Mouse (Mus musculus) kidney, postnatal 4 days (tissue): ENCODE measurements at regions not wholly inside any gene's neighbourhood (a gene's known extent, or its start where the extent isn't known, plus 50 kb on each side); places are given as distances from the start of the nearest gene placed in this dataset.

Experiments used
- DNase-seq, 2 experiments: peaks; one replicate each; pipeline ENCODE4 v3.0.0; 2021; ENCODE audit warnings: mixed read lengths in 2 of 2

DNA sequence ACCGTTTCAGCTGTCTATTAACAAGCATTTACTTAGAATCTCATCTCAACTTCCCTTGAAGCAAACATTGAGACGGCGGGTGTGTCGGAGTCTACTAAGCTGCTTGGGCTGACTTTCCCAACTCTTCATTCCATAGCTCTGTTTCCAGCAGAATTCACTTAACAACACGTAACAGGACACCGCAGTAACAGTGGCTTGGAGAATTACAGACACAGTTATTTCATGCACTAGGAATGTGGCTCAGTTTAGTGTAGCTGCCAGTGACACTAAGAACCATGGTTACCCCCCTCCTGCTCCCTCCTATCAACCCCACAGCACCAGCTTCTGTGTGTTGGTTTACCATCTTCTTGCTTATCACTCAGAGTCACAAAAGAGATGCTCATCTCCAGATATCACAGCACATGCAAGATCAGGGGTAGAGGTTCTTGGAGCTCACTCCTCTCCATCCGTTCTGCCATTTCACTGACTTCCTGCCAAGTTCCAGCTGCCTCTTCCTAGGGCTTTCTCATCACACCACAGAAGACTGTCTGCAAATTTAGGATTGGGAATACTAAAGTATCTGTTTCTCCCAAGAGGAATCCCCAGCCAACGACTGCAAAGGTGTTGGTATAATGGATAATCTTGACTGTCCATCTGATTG is 90.7 kb downstream of the Banf2 start:
- DNase-seq, result no peak

DNA sequence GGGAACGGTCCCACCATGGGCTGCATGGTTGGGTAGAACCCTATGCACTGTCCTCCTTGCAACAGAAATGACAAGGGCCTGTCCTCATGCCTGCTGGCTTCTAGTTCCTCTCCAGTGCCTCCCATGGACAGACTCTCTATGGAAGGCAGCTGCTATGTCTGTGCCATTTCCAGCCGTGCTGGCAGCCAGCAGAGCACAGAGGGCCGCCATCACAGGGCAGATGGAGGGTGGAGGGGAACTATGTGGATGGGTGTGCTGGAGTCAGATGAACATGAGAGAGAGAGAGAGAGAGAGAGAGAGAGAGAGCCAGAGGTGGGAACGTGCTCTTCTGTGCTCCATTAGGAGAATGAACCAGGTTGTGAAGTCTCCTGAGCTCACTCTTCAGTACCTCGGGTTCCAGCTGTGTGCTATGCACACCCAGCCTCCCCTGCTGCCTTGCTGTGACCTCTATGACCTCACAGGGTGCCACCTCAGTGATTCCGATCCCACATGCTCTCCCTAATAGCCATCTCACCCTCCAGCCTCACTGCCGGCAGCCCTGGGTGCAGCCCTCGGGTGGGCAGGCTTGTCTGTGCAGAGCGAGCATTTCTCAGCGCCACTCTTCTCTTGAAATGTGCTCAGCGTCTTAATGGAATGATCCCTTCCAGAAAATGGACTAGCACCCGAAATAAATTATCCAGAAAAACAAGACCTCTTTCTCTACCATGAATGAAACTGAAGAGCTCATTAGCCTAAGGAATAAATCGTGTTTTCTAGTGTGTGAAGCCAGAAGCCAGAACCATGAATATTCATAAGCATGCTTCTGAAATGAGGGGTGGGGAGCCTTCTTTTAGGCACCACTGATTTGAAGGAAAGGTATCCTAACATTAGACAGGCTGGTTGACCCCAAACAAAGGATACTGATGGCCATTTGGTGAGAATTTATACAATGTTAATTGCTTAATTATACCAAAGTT is 94.5 kb downstream of the Banf2 start:
- DNase-seq, result peak in 1 of 2 experiments; percentile 49

DNA sequence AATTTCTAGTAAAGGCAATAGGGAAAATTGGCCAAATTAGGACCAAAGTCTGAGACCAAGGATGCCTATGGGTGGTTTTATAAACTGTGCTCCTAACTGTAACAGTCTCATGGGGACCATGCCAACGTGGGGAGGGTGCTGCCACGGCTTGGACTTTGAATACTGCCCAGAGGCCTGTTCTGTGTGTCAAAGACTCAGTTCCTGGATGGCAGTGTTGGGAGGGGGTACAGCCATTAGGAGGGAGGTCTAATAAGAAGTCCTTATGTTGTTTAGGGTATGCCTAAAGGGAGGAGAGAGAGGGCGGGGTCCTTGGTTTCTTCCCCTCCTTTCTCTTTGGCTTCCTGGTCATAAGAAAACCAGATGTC is 95.2 kb downstream of the Banf2 start:
- peak in 1 of 2 experiments; percentile 44 for DNase-seq

DNA sequence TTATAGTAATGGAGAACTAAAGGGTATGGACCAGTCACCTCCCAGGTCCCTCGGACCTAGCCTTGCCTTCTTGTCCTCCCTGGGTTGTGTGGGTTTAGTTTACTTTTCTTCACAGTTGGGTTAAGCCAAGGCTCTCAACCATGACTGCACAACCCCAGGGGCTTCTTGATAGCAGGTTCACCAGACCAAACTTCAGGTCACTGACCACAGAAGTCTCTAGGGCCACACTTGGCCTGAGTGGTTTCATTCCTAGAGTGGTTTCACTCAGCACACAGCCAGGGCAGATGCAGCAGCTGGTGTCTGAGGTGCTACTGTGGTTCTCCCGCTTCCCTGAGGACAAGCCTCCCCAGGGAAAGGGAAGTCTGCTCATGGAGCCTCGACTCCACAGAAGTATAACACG is 95.7 kb downstream of the Banf2 start:
- DNase-seq, result peak in 1 of 2 experiments; percentile 35

DNA sequence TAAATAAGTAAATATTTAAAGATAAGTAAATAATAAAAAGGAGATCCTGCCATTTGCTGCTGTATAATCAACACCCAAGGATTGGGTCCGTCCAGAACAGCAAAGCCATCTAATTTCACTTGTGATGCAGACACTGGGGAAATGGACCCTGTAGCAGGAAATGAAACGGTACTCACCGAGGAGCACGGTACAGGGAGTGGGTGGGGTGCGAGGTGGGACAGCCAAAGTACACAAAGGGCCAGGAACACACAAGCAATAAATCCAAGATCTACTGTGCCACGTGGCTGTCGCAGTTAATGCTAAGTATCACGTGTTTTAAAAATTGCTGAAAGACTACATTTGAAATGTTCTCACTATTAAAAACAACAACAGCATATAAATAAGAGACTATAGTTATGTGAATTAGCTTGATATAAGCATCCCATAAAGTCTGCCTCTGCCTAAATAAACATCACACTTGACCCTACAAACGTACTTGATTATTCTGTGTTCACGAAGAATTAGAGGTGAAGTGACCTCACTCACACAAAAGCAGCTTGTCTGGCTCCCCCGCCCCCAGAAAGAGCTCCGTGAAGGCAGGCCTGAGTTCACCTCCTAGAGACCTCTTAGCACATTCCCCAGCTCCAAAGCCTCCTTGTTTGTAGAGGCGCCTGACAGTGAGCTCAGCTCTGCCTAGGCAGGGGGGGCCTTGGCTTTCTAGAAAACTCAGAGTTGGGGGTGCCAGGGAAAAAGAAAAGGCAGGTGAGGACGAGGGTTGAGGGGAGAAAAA is 101.1 kb downstream of the Banf2 start:
- DNase-seq, result peak; percentile 34 to 51

DNA sequence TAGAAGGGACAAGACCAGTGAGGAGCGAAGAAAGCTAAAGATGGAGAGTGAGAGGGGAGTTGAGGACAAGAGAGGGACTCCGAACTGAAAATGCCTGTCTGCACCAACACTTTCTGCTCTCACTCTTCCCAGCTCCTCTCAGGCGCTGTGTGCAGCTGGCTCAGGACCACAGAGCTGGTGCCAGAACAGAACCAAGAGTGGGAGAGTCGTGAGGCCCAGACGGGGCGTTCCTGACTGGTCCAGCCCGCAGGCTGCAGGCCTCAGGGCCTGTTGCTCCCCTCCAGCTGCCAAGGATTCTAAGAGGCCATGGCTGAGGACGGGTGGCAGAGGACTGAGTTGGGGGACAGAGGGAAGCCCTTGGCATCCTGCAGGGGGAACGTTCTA is 101.7 kb downstream of the Banf2 start:
- DNase-seq, result peak; percentile 36 to 59

DNA sequence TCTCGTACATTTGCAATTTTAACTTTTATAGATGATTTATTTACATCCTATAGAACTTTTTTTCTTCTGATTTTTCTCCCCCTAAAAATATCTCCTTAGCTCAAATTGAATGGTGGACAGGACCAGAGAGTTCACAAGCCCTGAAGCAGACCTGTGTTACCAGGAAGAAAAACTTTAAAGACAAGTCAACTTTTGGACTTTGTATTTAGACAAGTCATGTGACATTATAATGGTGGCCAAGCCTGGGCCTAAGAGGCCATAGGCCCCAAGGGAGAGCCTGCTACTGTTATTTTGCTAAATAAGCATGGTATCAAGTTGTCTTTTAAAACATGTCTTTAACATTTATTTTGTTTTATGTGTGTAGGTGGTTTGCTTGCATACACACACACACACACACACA is 102.7 kb downstream of the Banf2 start:
- DNase-seq, result no peak

DNA sequence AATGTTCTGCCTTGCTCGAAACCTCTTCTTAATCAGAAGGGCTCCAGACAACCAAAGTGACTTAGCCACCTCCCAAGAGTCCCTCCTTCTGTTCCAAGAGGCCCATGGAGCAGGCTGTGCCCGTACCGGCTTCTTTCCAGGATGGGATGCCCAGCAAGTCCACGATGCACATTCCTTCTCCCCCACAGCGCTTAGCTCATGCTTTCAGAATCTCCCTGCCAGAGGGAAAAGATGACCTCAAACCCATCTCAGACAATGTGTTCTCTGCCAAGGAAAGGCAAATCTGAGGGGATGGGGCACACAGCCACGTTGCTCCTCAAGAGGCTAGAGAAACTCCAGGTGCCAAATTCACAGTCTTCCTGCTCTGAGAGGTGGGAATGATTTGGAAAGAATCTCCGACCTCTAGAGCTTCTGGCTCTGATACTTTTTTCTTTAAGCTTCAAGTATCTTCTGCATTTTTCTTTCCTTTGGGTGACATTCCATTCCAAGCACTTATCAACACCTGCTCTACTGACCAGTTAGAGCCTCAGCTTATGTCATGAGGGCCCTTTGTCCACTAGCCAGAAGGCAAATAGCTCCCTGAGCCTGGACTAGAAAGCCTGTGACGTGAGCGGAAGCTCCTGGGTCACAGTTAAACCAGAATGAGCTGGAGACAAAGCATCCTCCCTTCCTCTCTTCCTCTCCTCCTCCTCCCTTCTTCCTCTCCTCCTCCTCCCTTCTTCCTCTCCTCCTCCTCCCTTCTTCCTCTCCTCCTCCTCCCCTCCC is 110.9 kb downstream of the Banf2 start:
- no peak for DNase-seq

DNA sequence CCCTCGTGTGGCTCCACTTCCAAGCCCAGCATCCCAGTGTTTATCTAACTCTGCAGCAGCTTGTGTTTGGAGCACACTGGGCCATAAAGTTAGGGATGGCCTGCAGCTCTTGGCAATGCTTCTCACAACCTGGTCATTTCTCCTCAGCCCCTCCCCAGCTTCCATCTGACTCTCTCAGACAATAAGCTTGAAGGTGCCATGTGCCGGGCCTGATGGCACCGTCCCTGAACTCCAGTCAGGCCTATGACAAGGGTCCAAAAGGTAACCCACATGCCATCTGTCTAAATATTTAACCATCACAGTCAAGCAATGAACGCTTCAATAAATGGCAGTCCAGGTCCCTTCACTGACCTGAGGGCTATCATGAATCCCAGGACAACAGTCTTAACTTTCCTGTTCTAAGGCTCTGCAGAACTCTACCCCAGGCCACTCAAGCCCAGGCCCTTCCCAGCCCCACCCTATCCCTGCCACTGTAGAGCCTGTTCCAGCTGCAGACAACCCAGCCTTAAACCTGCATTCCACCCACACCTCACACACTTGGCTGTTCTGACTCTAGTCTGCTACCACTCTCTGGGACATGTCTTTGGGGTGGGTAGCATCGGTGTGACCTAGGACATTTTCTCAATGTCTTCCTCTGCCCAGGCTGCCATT is 111.8 kb downstream of the Banf2 start:
- no peak for DNase-seq

DNA sequence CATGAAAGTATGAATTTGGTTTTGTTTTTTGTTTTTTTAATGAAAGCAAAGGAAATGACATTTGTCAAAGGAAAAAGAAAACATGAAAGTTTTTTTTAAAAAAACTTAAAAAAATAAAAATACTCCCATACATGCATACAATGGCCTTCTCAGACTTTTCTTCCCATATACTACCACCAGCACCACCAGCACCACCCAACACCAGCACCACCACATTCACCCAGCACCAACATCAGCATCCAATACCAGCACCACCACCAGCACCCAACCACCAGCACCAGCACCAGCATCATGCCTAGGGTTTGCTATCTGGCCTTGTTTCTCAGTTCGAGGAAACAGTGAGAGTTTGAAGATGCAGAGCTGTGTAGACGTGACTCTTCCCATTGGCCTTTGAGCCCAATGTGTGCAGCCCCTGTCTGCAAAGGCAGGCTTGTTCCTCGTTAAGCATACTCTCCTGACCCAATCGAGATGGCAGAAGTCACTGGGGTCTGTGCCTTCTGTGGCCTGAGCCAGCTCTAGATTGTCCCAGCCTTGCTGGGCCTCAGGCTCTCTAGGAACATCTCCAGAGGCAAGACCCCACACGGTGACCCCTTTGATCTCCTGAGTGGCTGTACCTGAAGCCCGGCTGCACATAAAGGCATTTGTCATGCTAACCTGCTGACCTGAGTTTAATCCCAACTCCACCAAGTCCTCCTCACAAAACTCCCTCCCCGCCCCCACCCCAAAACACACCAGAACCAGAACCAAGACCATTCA is 113.8 kb upstream of the Mgme1 start:
- no peak for DNase-seq

DNA sequence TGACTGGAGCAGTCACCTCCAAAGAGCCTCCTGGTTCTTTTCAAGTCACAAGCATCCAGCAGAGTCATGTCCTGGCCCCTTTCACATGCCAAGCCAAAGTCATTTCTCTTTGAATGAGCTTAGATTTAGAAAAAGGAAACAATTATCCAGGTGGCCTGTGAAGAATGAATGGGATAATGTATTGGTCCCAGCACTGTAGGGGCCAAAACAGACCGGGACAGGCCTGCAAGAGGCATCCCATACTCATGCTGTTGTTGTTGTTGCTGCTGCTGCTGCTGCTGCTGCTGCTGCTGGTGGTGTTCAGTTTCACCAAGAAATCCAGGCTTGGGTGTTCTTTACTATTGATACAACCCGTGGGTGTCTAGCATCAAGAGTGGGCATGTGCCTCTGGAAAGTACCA is 113.1 kb upstream of the Mgme1 start:
- DNase-seq, result no peak

DNA sequence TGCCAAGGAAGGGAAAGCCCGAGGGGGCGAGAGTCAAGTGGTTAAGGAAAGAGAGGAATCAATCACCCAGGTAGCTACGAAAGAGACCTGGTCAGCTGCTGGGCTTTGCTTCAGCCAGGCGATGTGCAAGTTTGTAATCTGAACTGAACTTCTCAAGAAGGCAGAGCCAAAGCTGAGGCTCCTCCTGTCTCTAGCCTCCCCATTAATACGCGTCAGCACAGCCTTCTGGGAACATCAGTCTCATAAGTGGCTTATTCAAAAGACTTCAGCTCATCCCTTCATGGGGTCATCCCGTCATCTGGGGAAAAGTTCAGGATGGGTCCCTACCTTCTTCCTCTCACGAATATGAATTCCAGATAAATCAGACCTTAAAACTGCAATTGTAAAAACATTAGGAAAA is 112.2 kb upstream of the Mgme1 start:
- DNase-seq, result no peak

DNA sequence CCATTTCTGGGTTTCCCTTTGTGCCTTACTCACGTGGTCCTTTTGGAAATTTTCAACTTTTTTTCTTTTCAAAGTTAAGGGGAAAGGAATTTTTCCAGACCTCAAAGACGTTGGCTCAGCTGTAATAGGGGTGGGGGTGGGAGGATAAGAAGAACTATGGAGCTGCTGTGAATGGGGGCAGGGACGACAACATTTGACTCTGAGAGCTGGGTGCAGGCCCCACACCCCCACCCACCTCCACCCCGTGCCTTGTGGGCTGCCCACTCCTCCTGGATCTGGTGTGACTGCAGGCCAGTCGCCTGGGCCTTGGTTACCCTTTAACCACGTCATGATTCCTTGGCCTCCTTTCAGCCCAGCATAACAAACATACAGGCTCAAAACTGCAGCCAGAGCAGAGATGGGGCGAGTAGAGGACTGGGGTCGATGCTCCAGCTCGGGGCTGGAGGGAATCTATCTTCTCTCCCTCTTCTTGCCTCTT is 110.6 kb upstream of the Mgme1 start:
- DNase-seq, result peak; percentile 49 to 70

DNA sequence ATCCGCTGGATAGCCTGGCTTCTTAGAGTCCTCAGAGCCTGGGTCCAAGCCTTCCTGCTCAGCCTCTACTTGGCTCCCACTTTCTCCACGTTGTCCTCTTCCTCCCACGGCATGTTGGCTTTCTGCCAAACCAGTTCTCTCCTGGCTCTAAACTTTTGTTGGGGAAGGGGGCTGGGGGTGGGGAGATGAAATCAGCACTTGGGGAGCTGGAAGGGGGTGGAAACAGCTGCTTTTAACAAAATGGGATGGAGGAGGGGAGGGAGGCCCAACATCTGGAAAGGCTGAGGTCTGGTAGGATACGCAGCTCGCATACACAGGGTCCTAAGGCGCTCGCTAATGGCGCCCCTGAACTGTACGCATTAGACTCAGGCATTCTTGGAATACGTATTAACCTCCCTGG is 110.0 kb upstream of the Mgme1 start:
- DNase-seq, result peak; percentile 63 to 74

DNA sequence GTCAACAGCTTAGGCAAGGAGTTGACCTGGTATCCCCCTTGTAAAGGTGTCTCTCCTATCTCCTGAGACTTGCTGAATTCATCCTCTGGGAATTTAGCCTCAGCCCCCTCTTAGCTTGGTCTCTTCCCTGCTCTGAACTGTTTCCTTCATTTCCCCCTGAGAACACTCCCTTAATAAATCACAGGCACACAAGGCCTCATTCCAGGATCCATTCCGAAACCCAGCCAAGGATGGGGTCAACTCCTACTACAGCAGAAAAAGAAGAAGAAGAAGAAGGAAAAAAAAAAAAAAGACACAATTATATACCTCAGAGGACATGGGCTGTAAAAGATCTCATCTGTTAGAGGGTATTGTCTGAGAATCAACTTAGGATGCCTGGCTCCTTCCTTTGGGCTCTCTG is 108.6 kb upstream of the Mgme1 start:
- peak; percentile 41 to 62 for DNase-seq

DNA sequence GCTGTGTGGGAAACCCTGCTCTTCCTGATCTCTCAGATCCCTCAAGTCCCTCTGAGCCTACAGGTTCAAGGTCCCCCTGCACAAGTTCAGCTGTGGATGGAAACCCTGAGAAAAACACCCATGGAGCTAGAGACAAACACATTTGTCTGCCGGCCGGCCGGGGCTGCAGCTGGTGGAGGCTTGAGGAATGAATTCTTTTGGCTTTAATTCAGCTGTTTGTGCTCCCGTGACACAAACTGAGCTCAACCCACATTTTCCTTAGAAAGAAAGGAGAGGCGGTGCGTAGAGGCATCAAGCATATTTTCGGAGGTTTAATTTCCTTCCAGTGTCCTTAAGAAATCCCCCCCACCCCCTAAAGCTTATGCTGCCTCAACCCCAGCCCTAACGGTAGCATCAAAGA is 106.4 kb upstream of the Mgme1 start:
- peak; percentile 67 to 77 for DNase-seq

DNA sequence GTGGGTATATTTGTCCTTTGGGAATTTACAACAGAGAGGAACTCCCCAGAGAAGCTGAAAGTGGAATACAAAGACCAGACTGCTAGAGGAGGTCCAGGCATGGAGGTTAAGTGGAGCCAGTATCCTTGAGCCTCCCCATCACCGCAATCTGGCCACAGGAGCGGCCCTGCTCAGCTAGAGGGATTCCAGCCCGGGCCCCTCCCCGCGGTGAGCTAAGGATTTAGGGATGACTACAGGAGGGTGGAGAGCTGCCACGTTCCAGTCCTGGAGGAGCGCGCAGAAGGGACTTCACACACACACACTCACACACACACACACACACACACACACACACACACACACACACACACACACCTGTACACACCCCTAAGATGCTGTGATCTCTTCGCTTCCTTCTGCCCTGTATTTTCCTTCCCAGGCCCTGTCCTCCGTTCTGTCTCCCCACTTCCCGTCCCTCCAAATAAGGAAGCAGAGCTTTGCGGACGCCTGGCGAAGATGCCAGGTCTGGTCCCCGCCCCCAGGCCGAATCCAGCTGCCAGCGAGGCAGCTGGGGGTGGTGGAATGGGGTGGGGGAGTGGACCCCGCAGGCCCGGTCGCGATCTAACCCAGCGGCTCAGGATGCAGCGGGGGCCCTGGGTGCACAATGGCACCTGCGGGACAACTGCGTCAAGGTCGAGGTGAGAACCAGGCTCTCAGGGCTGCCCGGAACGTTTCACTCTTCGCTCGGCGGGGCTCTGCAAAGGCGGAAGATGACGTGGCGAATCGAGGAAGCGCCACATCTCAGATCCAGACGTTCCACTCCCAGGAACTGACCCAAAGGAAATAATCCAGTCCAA is 105.3 kb upstream of the Mgme1 start:
- DNase-seq, result peak; percentile 81 to 88

DNA sequence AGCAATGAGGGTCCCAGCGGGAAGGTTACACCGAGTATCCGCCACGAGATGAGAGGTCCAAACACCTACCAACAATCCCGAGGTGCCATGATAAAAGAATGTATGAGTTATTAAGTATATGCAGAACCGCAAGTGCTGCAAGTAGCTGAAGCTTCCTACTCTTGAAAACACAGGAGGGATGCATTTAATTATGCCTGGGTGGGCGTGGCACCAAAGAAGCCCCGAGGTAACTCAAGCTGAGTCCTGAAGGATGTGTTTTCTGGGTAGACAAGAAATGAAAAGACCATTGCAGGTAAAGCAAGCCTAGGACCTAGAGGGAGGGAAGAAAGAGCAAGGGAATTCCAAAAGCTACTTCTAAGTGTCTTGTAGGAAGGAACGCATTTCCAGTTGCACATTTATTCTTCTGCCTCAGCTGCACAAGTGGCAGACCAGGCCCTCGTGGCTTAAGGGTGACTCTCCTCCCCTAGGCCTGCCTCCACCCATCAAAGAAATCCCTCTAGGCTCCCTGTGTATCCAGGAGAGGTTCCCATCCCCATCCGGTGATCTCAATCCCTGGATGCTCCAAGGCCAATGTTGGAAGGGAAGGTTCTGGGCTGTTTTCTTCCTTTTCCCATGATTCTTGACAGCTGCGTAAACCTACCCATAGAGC is 104.2 kb upstream of the Mgme1 start:
- peak in 1 of 2 experiments; percentile 35 for DNase-seq

DNA sequence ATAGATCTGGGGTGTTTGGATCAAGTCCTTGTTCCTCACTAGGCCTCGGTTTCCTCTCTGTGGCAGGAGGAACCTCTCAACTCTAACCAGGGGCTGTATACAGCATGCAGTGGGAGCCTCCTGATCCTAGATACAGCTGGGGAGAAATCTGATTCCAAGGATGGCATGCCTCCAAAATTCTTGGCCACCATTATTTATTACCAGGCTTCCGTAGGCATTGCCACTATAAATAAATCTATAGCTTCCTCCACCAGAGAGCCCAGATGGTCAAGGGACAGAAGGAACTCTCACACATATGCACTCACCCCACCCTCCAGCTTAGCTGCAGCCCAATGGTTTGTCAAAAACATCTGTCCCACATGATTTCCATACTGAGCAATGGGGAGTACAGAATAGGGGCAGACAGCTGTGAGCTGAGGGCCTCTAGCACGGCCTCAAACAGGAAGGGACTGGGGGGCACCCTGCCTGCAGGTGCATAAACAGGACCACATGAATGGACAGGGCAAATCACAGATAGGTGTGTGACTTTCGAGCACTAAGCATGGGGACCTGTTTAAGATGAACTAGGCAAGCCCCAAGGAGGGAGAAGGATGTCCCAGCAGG is 100.8 kb upstream of the Mgme1 start:
- peak in 1 of 2 experiments; percentile 42 for DNase-seq
